22 mouse cellular contexts compared by ENCODE assay signal in genomic region chr9:21717015-21717414, GRCm38 (mm10). TPM values are rescaled to one million over a fixed set of nuclear protein-coding genes. Genes with fewer than 3 reads are reported as not detected.
DNase-seq lines count a peak whose midpoint lies in the region; ATAC-seq and TF ChIP-seq lines count a peak whose summit lies in the region.
"Had no signal": no experiment of that assay in that cellular context is flagged by ENCODE, and none has a peak within 500 bp of the region (broad histone marks: within the 10 kb centered on the region; RNA-seq: fewer than 3 reads in every experiment).

No protein-coding gene starts in this region.

- ATAC-seq in liver, embryonic 12.5 days: no peak
- ATAC-seq in liver, embryonic 13.5 days (ENCODE audit: low read depth): no peak
- ATAC-seq in liver, postnatal 0 days: no peak
- ATAC-seq: activated CD4-positive, CD25-positive, alpha-beta regulatory T cell, adult 4 months; CD4-positive, CD25-positive, alpha-beta regulatory T cell, adult 4 months; Patski had no signal

- no peak overlapping the region for H3K9ac ChIP-seq in liver, embryonic 12.5 days
- no peak overlapping the region for H3K9ac ChIP-seq in liver, embryonic 13.5 days
- H3K9ac ChIP-seq in liver, postnatal 0 days (replicated peaks): no peak overlapping the region
- no peak overlapping the region for H3K9ac ChIP-seq in MEL (ENCODE audit: control insufficient read depth, low read depth, low read length, poor library complexity, severe bottlenecking)

- TF ChIP-seq EP300 in liver, postnatal 0 days (IDR thresholded peaks at IDR 0.05; ENCODE audit: low read depth): no peak
- no peak for TF ChIP-seq EP300 in MEL (IDR thresholded peaks at IDR 0.05; ENCODE audit: low read depth in 1 of 2, low read length in 2 of 2)

- H3K27ac ChIP-seq in liver, embryonic 12.5 days: peak overlapping the region; percentile 49; the same call in 1 of the 2 replicates
- H3K27ac ChIP-seq in liver, embryonic 13.5 days: 0 out of 2 replicates have a peak overlapping the region, but pooled peaks have one; percentile 2
- H3K27ac ChIP-seq in liver, postnatal 0 days (ENCODE audit: low read depth): no peak overlapping the region
- no peak overlapping the region for H3K27ac ChIP-seq in MEL (ENCODE audit: control insufficient read depth, low read depth, low read length)

- H3K27me3 ChIP-seq in liver, embryonic 12.5 days (replicated peaks): no peaks in the 10 kb centered on the region
- no peaks in the 10 kb centered on the region for H3K27me3 ChIP-seq in liver, embryonic 13.5 days
- no peaks in the 10 kb centered on the region for H3K27me3 ChIP-seq in liver, postnatal 0 days (ENCODE audit: insufficient read depth, low read length)
- H3K27me3 ChIP-seq in MEL (ENCODE audit: control insufficient read depth in 1 of 2, insufficient read depth in 2 of 2, low read length in 2 of 2): no peaks in the 10 kb centered on the region
- H3K27me3 ChIP-seq: CH12.LX, Patski had no signal

- WGBS in liver, embryonic 12.5 days (ENCODE audit: insufficient replicate concordance): 58% methylated on average over 2 of the region's 2 CpGs
- WGBS in liver, embryonic 13.5 days (ENCODE audit: insufficient replicate concordance): 55% methylated on average over 2 of the region's 2 CpGs
- 73% methylated on average over 2 of the region's 2 CpGs for WGBS in liver, postnatal 0 days (ENCODE audit: insufficient replicate concordance)

- no peaks in the 10 kb centered on the region for H3K79me2 ChIP-seq in MEL (ENCODE audit: control insufficient read depth, insufficient read depth, low read length, poor library complexity)

- peaks cover 39% of the 10 kb centered on the region for H3K4me1 ChIP-seq in liver, embryonic 12.5 days
- peaks cover 39% of the 10 kb centered on the region for H3K4me1 ChIP-seq in liver, embryonic 13.5 days (replicated peaks)
- H3K4me1 ChIP-seq in liver, postnatal 0 days (ENCODE audit: insufficient read depth): peaks cover 9% of the 10 kb centered on the region
- peaks cover 18 to 37% of the 10 kb centered on the region in 2 experiments for H3K4me1 ChIP-seq in MEL (ENCODE audit: control insufficient read depth in 1 of 2, insufficient read depth in 2 of 2, low read length in 2 of 2)

- no peak for TF ChIP-seq POLR2A in MEL (IDR thresholded peaks at IDR 0.05; ENCODE audit: control insufficient read depth in 1 of 2, insufficient read depth in 1 of 2, low read depth in 1 of 2, low read length in 2 of 2, poor library complexity in 1 of 2)

- TF ChIP-seq CTCF in liver, postnatal 0 days (IDR thresholded peaks at IDR 0.05; ENCODE audit: low read depth): no peak
- no peak for TF ChIP-seq CTCF in MEL (IDR thresholded peaks at IDR 0.05 in 2 of 3, conservative IDR thresholded peaks at IDR 0.05 in 1 of 3; ENCODE audit: control insufficient read depth in 1 of 3, insufficient read depth in 1 of 3, low read depth in 2 of 3, low read length in 3 of 3, poor library complexity in 1 of 3, severe bottlenecking in 1 of 3)

- H3K4me2 ChIP-seq in liver, embryonic 12.5 days: no peak overlapping the region
- no peak overlapping the region for H3K4me2 ChIP-seq in liver, embryonic 13.5 days
- no peak overlapping the region for H3K4me2 ChIP-seq in liver, postnatal 0 days (ENCODE audit: low read depth, low read length)

- no peak overlapping the region for H3K4me3 ChIP-seq in liver, embryonic 12.5 days
- no peak overlapping the region for H3K4me3 ChIP-seq in liver, embryonic 13.5 days (replicated peaks)
- H3K4me3 ChIP-seq in liver, postnatal 0 days (ENCODE audit: low read depth, low read length): no peak overlapping the region
- H3K4me3 ChIP-seq in MEL (ENCODE audit: control insufficient read depth in 1 of 2, insufficient read depth in 1 of 2, low read depth in 2 of 2, low read length in 2 of 2): no peak overlapping the region

- H3K9me3 ChIP-seq in liver, embryonic 12.5 days (replicated peaks): no peaks in the 10 kb centered on the region
- no peaks in the 10 kb centered on the region for H3K9me3 ChIP-seq in liver, embryonic 13.5 days (replicated peaks)
- no peaks in the 10 kb centered on the region for H3K9me3 ChIP-seq in liver, postnatal 0 days (ENCODE audit: low read length)
- no peaks in the 10 kb centered on the region for H3K9me3 ChIP-seq in MEL (replicated peaks; ENCODE audit: insufficient read depth, low read length)

- DNase-seq in heart, adult 11 months: peak; percentile 78
- no peak for DNase-seq in heart, postnatal 4 days
- DNase-seq in liver: no peak
- DNase-seq in liver, embryonic 13.5 days: no peak
- DNase-seq in liver, postnatal 0 days: no peak
- peak; percentile 53 for DNase-seq in MEL (ENCODE audit: low read depth, low spot score)
- no peak for DNase-seq in left cerebral cortex, adult 18-20 months (ENCODE audit: low spot score in 2 of 2)
- DNase-seq: adrenal gland, adult 2 months; adrenal gland, adult 8-10 months; adrenal gland, postnatal 10 days; adrenal gland, postnatal 14 days; adrenal gland, postnatal 25 days; adrenal gland, postnatal 36 days; B cell, adult 2 months; cerebellum, adult 11 months; cerebellum, adult 11-12 months; cerebellum, adult 18-20 months had no signal

- TF ChIP-seq RAD21 in MEL (IDR thresholded peaks at IDR 0.05; ENCODE audit: low read depth, low read length): no peak

- H3K36me3 ChIP-seq in liver, embryonic 12.5 days: no peaks in the 10 kb centered on the region
- H3K36me3 ChIP-seq in liver, embryonic 13.5 days: no peaks in the 10 kb centered on the region
- H3K36me3 ChIP-seq in liver, postnatal 0 days (replicated peaks; ENCODE audit: insufficient read depth, low read length): no peaks in the 10 kb centered on the region
- peaks cover 0 to 30% of the 10 kb centered on the region in 2 experiments; a peak in 2 of 4 replicates for H3K36me3 ChIP-seq in MEL (ENCODE audit: control insufficient read depth in 1 of 2, insufficient read depth in 2 of 2, low read length in 2 of 2)

TF ChIP-seq in MEL, 35 proteins besides CTCF, POLR2A, EP300 and RAD21:
- TF ChIP-seq UBTF (IDR thresholded peaks at IDR 0.05; ENCODE audit: borderline replicate concordance, insufficient read depth, low read depth, low read length) (no peak), SMC3 (IDR thresholded peaks at IDR 0.05; ENCODE audit: low read depth, low read length) (no peak), CHD1 (IDR thresholded peaks at IDR 0.05; ENCODE audit: low read depth, low read length) (no peak), POLR2AphosphoS5 (IDR thresholded peaks at IDR 0.05; ENCODE audit: borderline replicate concordance, low read depth, low read length) (no peak), GATA1 (IDR thresholded peaks at IDR 0.05; ENCODE audit: low read depth, low read length) (no peak), KAT2A (conservative IDR thresholded peaks at IDR 0.05; ENCODE audit: low read depth, low read length) (no peak), MAZ (IDR thresholded peaks at IDR 0.05; ENCODE audit: low read depth, low read length) (no peak), TBP (IDR thresholded peaks at IDR 0.05; ENCODE audit: low read depth, low read length) (no peak), MYC (IDR thresholded peaks at IDR 0.05; ENCODE audit: low read depth, low read length) (no peak), NELFE (IDR thresholded peaks at IDR 0.05; ENCODE audit: low read depth, low read length) (no peak), RCOR1 (IDR thresholded peaks at IDR 0.05; ENCODE audit: low read depth, low read length) (no peak), JUND (IDR thresholded peaks at IDR 0.05; ENCODE audit: low read depth, low read length) (no peak), ZNF384 (IDR thresholded peaks at IDR 0.05; ENCODE audit: low read depth, low read length) (no peak), MAX (IDR thresholded peaks at IDR 0.05; ENCODE audit: low read length) (no peak), SIN3A (IDR thresholded peaks at IDR 0.05; ENCODE audit: low read length) (no peak), E2F4 (IDR thresholded peaks at IDR 0.05; ENCODE audit: borderline replicate concordance, low read depth, low read length) (no peak)

RNA-seq across cellular contexts. Expression of gene Ldlr, which starts 6.3 kb away (rescaled TPM):
- 10 to 100 TPM; 39.9 to 43.5 TPM for total RNA-seq in heart, postnatal 4 days (2021)
- polyA plus RNA-seq in liver, embryonic 12.5 days (2016; fragmentation: Nextera tagmentation; extraction: Ambion mirVana): 31.1 and 32.9 TPM in 2 replicates
- polyA plus RNA-seq in liver, embryonic 13.5 days (2015; fragmentation: Nextera tagmentation; extraction: Ambion mirVana): 18.6 and 22.5 TPM in 2 replicates
- polyA plus RNA-seq in liver, postnatal 0 days (2015; fragmentation: Nextera tagmentation; extraction: Ambion mirVana): 13.2 and 13.3 TPM in 2 replicates
- 58.1 and 69.1 TPM in 2 replicates for total RNA-seq in MEL (2012; rRNA removed)
- polyA plus RNA-seq in MEL (2012; ENCODE audit: insufficient read depth in 1 of 2, insufficient read length in 2 of 2, low read depth in 1 of 2, low replicate concordance in 2 of 2, missing spikeins in 1 of 2): 10 to 100 TPM in 1 of 2 experiments, not detected in 1; 90.6 TPM
- 10 to 100 TPM; 16.2 to 27.7 TPM for total RNA-seq in left cerebral cortex, adult 18-20 months (2021)

RNA-seq across cellular contexts. Expression of gene Spc24, which starts 43.1 kb away (rescaled TPM):
- total RNA-seq in heart, postnatal 4 days (2021): 10 to 100 TPM; 37.2 to 38.4 TPM
- 112 and 114 TPM in 2 replicates for polyA plus RNA-seq in liver, embryonic 12.5 days (2016; fragmentation: Nextera tagmentation; extraction: Ambion mirVana)
- polyA plus RNA-seq in liver, embryonic 13.5 days (2015; fragmentation: Nextera tagmentation; extraction: Ambion mirVana): 86.3 and 91.5 TPM in 2 replicates
- polyA plus RNA-seq in liver, postnatal 0 days (2015; fragmentation: Nextera tagmentation; extraction: Ambion mirVana): 38.4 and 41.4 TPM in 2 replicates
- 304 and 305 TPM in 2 replicates for total RNA-seq in MEL (2012; rRNA removed)
- 100 to 1,000 TPM in 1 of 2 experiments, not detected in 1; 377 TPM for polyA plus RNA-seq in MEL (2012; ENCODE audit: insufficient read depth in 1 of 2, insufficient read length in 2 of 2, low read depth in 1 of 2, low replicate concordance in 2 of 2, missing spikeins in 1 of 2)
- 1 to 10 TPM; 3.1 to 5.0 TPM for total RNA-seq in left cerebral cortex, adult 18-20 months (2021)

Comparison
In these comparisons a context has a peak if more than half of its experiments do, and no peak if none do; other contexts are left out.
1. DNase-seq: peak in heart, adult 11 months (single experiment) and MEL (single experiment); none in heart, postnatal 4 days (single experiment), liver (single experiment), liver, embryonic 13.5 days (single experiment), liver, postnatal 0 days (single experiment) and left cerebral cortex, adult 18-20 months (0 of 2).
2. H3K27ac ChIP-seq: peak in liver, embryonic 12.5 days (single experiment) and liver, embryonic 13.5 days (single experiment); none in liver, postnatal 0 days (single experiment) and MEL (single experiment).